Mouse (Mus musculus) sigmoid colon, adult 10 weeks (tissue): ENCODE measurements around the gene Cd200r3. TPM values are rescaled to one million over a fixed set of nuclear protein-coding genes. Genes with fewer than 3 reads are reported as not detected.

ENCODE experiments used
- polyA plus RNA-seq: library from polyadenylated mRNA; stranded (reverse); fragments of 350-450 nt; fragmentation: Illumina TruSeq; extraction: RNeasy Lipid Tissue Mini Kit (QIAGEN cat#74804); gene quantifications from one replicate; pipeline ENCODE4 v1.2.3, GENCODE M21; 2014; ENCODE audit warnings: low read depth, low replicate concordance

Cd200r3 gene
- 0.63 TPM for polyA plus RNA-seq

GRCm38 (mm10) chr16:44943468-44943867, at the start of gene Cd200r3:
TSS of gene Cd200r3 (plus strand) at chr16:44943678.

Other genes starting within 250 kb of the Cd200r3 start
- gene Nepro, start 219.4 kb upstream of the Cd200r3 start, polyA plus RNA-seq, result 16.9 TPM
- gene Gtpbp8, start 197.3 kb upstream of the Cd200r3 start, polyA plus RNA-seq, result 86.8 TPM
- 4.0 TPM for gene Cd200r1, start 177.9 kb upstream of the Cd200r3 start, polyA plus RNA-seq
- 1.7 TPM for gene Cd200r4, start 131.9 kb upstream of the Cd200r3 start, polyA plus RNA-seq
- gene Cd200r2, start 76.6 kb upstream of the Cd200r3 start, polyA plus RNA-seq, result 10.3 TPM
- gene Ccdc80, start 149.7 kb downstream of the Cd200r3 start, polyA plus RNA-seq, result 21.3 TPM
- 55.8 TPM for gene Slc35a5, start 215.0 kb downstream of the Cd200r3 start, polyA plus RNA-seq
- 120 TPM for gene Atg3, start 215.1 kb downstream of the Cd200r3 start, polyA plus RNA-seq